Mouse (Mus musculus) C2C12 (cell line): ENCODE data around the gene Gprasp2. TPM values are rescaled to one million over a fixed set of nuclear protein-coding genes. Genes with fewer than 3 reads are reported as not detected.
"Not testable (repeated sequence)": the region's sequence is repeated elsewhere in the genome, so short reads cannot be mapped to it uniquely, and the experiment has no call there.

Source experiments
- H3K27me3 ChIP-seq: one replicate; pipeline ENCODE4 v1.6.1; 2011; ENCODE audit not compliant: control insufficient read depth, insufficient read depth, insufficient read length
- H3K36me3 ChIP-seq: one replicate; pipeline ENCODE4 v1.6.1; 2011; ENCODE audit not compliant: control insufficient read depth, insufficient read depth
- H3K4me3 ChIP-seq: one replicate; pipeline ENCODE4 v1.5.1; 2011; ENCODE audit warnings: mild to moderate bottlenecking, control low read depth; ENCODE audit not compliant: poor library complexity, insufficient read depth, severe bottlenecking
- H3K79me2 ChIP-seq: one replicate; pipeline ENCODE4 v1.6.1; 2011; ENCODE audit not compliant: control insufficient read depth, insufficient read depth
- H3K79me3 ChIP-seq: one replicate; pipeline ENCODE4 v1.6.1; 2011; ENCODE audit warnings: low read depth, control low read depth
- H3ac ChIP-seq: one replicate; pipeline ENCODE3; 2011; ENCODE audit warnings: low read depth; ENCODE audit not compliant: control insufficient read depth, insufficient read length
- CEBPB ChIP-seq: IDR thresholded peaks from one replicate; pipeline ENCODE4 v1.6.1; 2011; ENCODE audit warnings: low read depth, mild to moderate bottlenecking, control low read depth, moderate library complexity
- CTCF ChIP-seq: IDR thresholded peaks from one replicate; pipeline ENCODE4 v1.5.1; 2011; ENCODE audit not compliant: control insufficient read depth, insufficient read depth, insufficient read length
- FOSL1 ChIP-seq: IDR thresholded peaks from one replicate; pipeline ENCODE4 v1.8.0; 2011; ENCODE audit warnings: mild to moderate bottlenecking, low read length; ENCODE audit not compliant: poor library complexity, insufficient read depth, severe bottlenecking
- MAX ChIP-seq: IDR thresholded peaks from one replicate; pipeline ENCODE4 v1.6.1; 2011; ENCODE audit warnings: mild to moderate bottlenecking, control low read depth
- MYOD1 ChIP-seq: IDR thresholded peaks from one replicate; pipeline ENCODE4 v1.6.1; 2011; ENCODE audit warnings: low read depth; ENCODE audit not compliant: control insufficient read depth, insufficient read length
- MYOG ChIP-seq: IDR thresholded peaks from one replicate; pipeline ENCODE4 v1.6.1; 2011; ENCODE audit not compliant: control insufficient read depth, insufficient read length; ENCODE audit errors: extremely low read depth
- USF1 ChIP-seq: IDR thresholded peaks from one replicate; pipeline ENCODE4 v1.6.1; 2011; ENCODE audit warnings: low read depth, mild to moderate bottlenecking, control low read depth, moderate library complexity
- polyA plus RNA-seq: library from polyadenylated mRNA; unstranded; fragments of >200 nt; fragmentation: generic; extraction: Trizol; gene quantifications from one replicate; pipeline ENCODE4 v1.2.1, GENCODE M21; 2012; ENCODE audit warnings: missing spikeins

The Gprasp2 gene
- polyA plus RNA-seq, 1 experiment = not detected

DNA sequence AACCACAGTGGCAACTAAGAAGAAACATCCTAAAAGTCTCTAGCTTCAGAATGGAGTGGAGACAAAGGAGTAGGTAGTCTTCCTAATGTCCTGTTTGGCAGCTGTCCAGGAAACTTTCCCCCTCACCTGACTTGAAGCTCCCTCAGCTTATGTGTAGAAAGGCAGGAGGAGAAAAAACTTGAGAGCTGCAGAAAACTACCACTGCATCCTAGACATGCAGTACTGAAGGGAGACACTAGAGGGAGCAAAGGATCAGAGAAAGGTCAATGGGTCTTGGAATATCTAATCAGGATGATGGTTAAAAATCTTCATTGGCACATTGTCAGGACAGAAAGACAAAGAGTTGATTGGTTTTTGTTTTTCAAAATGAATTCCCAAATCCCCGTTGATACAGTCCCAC is 33.1 kb upstream of the Gprasp2 start:
- H3K79me3 ChIP-seq = no peaks in the 10 kb centered on the region
- H3ac ChIP-seq = no peak overlapping the region
- TF ChIP-seq FOSL1 (no peak), MAX (no peak), MYOD1 (no peak), CEBPB (no peak), USF1 (no peak), CTCF (no peak), MYOG (no peak)
- no peaks in the 10 kb centered on the region for H3K27me3 ChIP-seq
- H3K36me3 ChIP-seq = no peaks in the 10 kb centered on the region
- no peaks in the 10 kb centered on the region for H3K79me2 ChIP-seq
- no peak overlapping the region for H3K4me3 ChIP-seq

- H3K79me2 ChIP-seq, H3K27me3 ChIP-seq, H3ac ChIP-seq, H3K4me3 ChIP-seq, H3K79me3 ChIP-seq, H3K36me3 ChIP-seq: not testable (repeated sequence)
Observed at GRCm38 (mm10) chrX:135835896-135836295, 2.9 kb upstream of the Gprasp2 start.

DNA sequence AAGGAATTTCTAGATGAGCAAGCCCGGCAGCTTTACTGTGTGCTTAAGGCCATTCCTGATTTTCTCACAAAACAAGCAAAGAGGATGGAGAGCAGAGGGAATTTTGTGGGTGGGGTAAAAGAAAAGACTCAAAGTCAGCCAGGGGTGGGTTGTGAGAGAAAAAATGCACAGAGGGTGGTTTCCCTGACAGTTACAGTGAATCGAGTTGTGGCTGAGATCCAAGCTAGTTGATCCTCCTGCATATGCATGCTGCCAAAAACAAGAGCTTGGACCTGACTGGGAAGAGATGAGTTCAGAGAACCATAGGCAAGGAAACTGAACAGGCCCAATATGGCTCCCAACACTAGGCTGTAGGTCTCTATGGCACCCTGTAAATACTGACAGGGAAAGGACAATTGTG is 938 bp upstream of the Gprasp2 start:
- no peak overlapping the region for H3ac ChIP-seq
- H3K36me3 ChIP-seq = no peaks in the 10 kb centered on the region
- H3K4me3 ChIP-seq = no peak overlapping the region
- no peaks in the 10 kb centered on the region for H3K27me3 ChIP-seq
- no peak for TF ChIP-seq MAX
- no peak for TF ChIP-seq MYOD1
- TF ChIP-seq USF1 = no peak
- TF ChIP-seq MYOG = no peak
- TF ChIP-seq FOSL1 = no peak
- TF ChIP-seq CEBPB = no peak
- no peak for TF ChIP-seq CTCF
- no peaks in the 10 kb centered on the region for H3K79me3 ChIP-seq
- H3K79me2 ChIP-seq = no peaks in the 10 kb centered on the region

GRCm38 (mm10) chrX:135839397-135840391 is 860 bp downstream of the Gprasp2 start:
- H3K36me3 ChIP-seq, H3ac ChIP-seq, H3K79me2 ChIP-seq, H3K27me3 ChIP-seq, H3K4me3 ChIP-seq, H3K79me3 ChIP-seq: not testable (repeated sequence)

GRCm38 (mm10) chrX:135866806-135867205 is 28.0 kb downstream of the Gprasp2 start:
- not testable (repeated sequence) for H3ac ChIP-seq, H3K27me3 ChIP-seq, H3K36me3 ChIP-seq, H3K79me3 ChIP-seq, H3K4me3 ChIP-seq, H3K79me2 ChIP-seq

DNA sequence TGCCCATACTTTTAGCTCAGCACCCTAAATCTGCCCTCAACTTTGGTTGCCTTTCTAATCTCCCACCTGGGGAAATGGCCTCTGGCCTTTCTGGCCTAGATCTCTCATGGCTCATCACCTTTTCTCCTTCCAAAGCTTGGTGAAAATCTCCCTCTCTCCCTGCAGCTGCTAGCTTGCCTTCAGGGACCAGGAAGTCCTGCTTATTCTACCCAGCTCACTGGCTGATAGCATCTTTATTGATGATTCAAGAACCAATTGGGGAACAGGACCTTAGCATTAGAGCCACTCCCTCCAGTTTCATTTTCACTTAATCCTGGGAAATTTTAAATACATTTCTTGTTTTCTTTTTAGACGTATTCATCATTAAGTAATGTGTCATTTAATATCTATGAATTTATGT is 37.8 kb downstream of the Gprasp2 start:
- H3K36me3 ChIP-seq = no peaks in the 10 kb centered on the region

More for the DNA sequence above, 37.8 kb downstream of the Gprasp2 start:
- H3K27me3 ChIP-seq = no peaks in the 10 kb centered on the region
- no peaks in the 10 kb centered on the region for H3K79me2 ChIP-seq
- no peak overlapping the region for H3K4me3 ChIP-seq
- H3ac ChIP-seq = no peak overlapping the region
- no peaks in the 10 kb centered on the region for H3K79me3 ChIP-seq
- TF ChIP-seq MYOG (no peak), CEBPB (no peak), CTCF (no peak), MAX (no peak), FOSL1 (no peak), MYOD1 (no peak), USF1 (no peak)
